Mouse (Mus musculus) left cerebral cortex, postnatal 36 days (tissue): ENCODE results near the gene 1700013G24Rik. TPM values are rescaled to one million over a fixed set of nuclear protein-coding genes. Genes with fewer than 3 reads are reported as not detected.

ENCODE experiments used
- DNase-seq, 2 experiments: peaks; one replicate each; pipeline ENCODE4 v3.0.0; 2021 to 2022; ENCODE audit warnings: low spot score in 2 of 2, mixed read lengths in 1 of 2
- intact Hi-C: fragments of 180-260 bp; cut with DNase I; formaldehyde crosslinking; loops from one replicate; pipeline ENCODE4 v1.15.1; 2025
- total RNA-seq, 2 experiments: library from RNA; stranded (reverse); gene quantifications; 2 replicates each; pipeline ENCODE4 v1.2.3; 2021

Gene 1700013G24Rik
- total RNA-seq, 2 experiments from 2014 or later, result not detected

DNA sequence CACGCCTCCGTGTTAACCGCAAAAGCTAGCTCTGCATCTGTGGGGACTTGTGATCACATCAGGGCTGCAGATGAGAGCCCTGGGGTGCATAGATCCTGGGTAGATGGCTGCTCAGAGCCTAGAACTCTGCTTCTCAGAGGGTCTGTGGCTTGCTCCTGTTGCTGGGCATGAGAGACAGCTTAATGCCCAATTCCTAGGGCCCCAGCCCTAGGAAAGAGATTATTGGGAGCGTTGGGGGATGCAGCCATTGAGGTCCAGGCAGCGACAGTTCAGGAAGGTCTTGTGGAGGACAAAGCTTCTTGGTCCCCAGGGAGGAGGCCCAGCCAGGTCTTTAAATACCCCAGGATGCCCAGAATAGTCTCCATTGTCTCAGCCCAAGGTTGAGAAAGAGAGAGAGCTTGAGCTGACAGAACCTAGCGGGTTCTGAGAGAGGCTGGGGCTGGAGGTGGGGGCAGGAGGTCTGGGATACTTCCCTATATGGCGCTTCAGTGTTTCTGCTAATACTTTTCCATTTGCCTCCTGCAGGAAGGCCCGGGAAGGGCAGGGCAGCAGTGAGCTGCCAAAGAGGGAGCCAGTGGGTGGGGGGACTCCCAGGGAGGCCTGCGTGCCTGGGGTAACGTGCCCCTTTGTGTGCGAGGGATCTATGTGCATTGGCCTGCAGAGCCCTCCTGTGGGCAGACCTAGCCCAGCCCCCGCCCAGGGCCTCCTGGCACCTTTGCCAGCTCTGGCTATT, 35.7 kb downstream of the 1700013G24Rik start:
- intact Hi-C loops, result no loop called here

GRCm38 (mm10) chr4:137489996-137490395, 36.9 kb downstream of the 1700013G24Rik start:
- no peak for DNase-seq
- intact Hi-C loops, result no loop called here

More for the DNA sequence above, 35.7 kb downstream of the 1700013G24Rik start:
- no peak for DNase-seq

DNA sequence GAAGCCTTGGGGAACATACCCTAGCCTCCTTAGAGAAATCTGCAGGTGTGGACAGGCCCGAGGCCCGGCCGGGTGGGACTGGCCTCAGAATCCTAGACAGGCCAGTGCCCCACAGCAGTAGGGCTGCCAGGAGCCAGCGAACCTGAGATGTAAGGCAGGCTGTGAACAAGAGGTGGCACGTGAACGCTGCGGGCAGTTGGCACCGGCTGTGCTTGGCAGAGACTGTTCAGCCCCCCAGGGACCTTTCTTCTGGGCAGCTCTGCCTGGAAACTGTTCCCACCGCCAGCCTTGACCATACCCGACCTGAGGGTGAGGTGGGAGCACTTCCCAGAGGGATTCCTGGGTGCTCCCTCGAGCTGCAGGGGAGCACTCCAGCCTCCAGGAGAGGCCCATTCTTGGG, 39.5 kb downstream of the 1700013G24Rik start:
- no peak for DNase-seq
- intact Hi-C loops, result no loop called here

GRCm38 (mm10) chr4:137493187-137493586, 40.1 kb downstream of the 1700013G24Rik start:
- no peak for DNase-seq
- intact Hi-C loops, result no loop called here

- no peak for DNase-seq
- intact Hi-C loops, result no loop called here
These were observed 41.8 kb downstream of the 1700013G24Rik start for GRCm38 (mm10) chr4:137494751-137495500.

DNA sequence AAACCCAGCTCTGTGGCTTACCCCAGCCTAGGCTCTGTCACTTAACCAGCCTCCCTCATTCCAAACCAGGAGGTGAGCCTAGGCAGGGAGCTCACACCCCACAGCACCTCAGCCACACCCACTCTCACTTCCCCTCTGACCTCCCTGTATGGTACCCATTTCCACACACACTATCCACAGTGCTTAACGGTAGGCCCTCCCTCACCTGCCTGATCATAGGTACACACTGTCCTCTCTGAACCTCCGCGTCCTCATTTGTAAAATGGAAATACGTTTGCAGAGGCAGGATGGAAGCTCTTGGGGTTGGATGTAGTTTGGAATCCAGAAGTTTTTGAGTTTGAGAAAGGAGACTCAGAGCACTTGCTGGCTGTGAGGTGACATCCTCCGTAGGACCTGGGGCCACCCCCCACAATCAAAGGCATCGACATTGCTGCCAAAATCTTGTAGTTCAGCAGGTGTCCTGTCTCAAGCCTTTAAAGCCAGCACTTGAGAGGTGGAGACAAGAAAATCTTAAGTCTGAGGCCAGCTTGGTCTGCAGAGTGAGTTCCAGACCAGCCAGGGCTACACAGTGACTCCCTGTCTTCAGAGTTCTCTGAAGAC, 42.5 kb downstream of the 1700013G24Rik start:
- no peak for DNase-seq
- intact Hi-C loops, result no loop called here

GRCm38 (mm10) chr4:137497367-137497766, 44.3 kb downstream of the 1700013G24Rik start:
- intact Hi-C loops, result no loop called here
- no peak for DNase-seq

GRCm38 (mm10) chr4:137497892-137498722, 45.0 kb downstream of the 1700013G24Rik start:
- no peak for DNase-seq
- intact Hi-C loops, result no loop called here

- DNase-seq, result no peak
- intact Hi-C loops, result no loop called here
These were observed 45.9 kb downstream of the 1700013G24Rik start for GRCm38 (mm10) chr4:137498882-137499583.

- intact Hi-C loops, result no loop called here
- no peak for DNase-seq
These were observed 47.1 kb downstream of the 1700013G24Rik start for GRCm38 (mm10) chr4:137500149-137500548.

GRCm38 (mm10) chr4:137500953-137501352, 47.9 kb downstream of the 1700013G24Rik start:
- intact Hi-C loops, result no loop called here

DNA sequence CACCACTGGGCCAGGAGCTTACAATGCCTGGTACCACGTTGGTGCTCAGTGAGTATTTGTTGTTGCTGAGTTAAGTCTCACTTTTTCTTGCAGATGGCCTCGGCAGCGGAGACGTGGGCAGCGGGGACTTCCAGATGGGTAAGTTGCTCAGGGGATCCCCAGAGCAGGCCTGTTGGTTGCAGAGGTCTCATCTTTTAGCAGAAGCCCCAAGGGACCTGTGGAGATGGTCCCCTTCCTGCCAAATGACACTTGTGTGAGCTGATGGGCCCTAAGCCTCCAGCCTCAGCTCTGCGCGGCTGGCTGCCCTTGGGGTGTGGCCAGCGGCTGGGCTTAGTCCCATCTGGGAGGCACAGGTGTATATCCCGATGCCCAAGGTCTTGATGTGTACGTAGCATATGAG, 49.1 kb downstream of the 1700013G24Rik start:
- intact Hi-C loops, result no loop called here

More at GRCm38 (mm10) chr4:137500953-137501352, 47.9 kb downstream of the 1700013G24Rik start:
- no peak for DNase-seq

GRCm38 (mm10) chr4:137502801-137503200, 49.7 kb downstream of the 1700013G24Rik start:
- no peak for DNase-seq
- intact Hi-C loops, result no loop called here

More for the DNA sequence above, 49.1 kb downstream of the 1700013G24Rik start:
- DNase-seq, result no peak

- intact Hi-C loops, result no loop called here
- DNase-seq, result peak in 1 of 2 experiments; percentile 17
These were observed 50.5 kb downstream of the 1700013G24Rik start for GRCm38 (mm10) chr4:137503509-137503971.

Other genes starting within 250 kb of the 1700013G24Rik start
- 10 to 100 TPM; 13.1 to 14.0 TPM for gene Wnt4, start 175.8 kb upstream of the 1700013G24Rik start, total RNA-seq
- 100 to 1,000 TPM; 311 to 333 TPM for gene Cdc42, start 95.6 kb upstream of the 1700013G24Rik start, total RNA-seq
- not detected for gene Cela3a, start 43.5 kb upstream of the 1700013G24Rik start, total RNA-seq
- gene Cela3b, start 22.7 kb upstream of the 1700013G24Rik start, total RNA-seq, result not detected
- gene Hspg2, start 15.5 kb downstream of the 1700013G24Rik start, total RNA-seq, result 1 to 10 TPM; 5.7 to 7.7 TPM
- gene Ldlrad2, start 121.3 kb downstream of the 1700013G24Rik start, total RNA-seq, result not detected
- 100 to 1,000 TPM in 1 of 2 experiments, 10 to 100 TPM in 1; 97.9 to 139 TPM for gene Usp48, start 140.5 kb downstream of the 1700013G24Rik start, total RNA-seq
- gene Rap1gap, start 211.4 kb downstream of the 1700013G24Rik start, total RNA-seq, result 100 to 1,000 TPM; 311 to 333 TPM